8 mouse cellular contexts compared by ENCODE assay signal in genomic region chr4:63408649-63409048, GRCm38 (mm10). TPM values are rescaled to one million over a fixed set of nuclear protein-coding genes. Genes with fewer than 3 reads are reported as not detected.
A peak's percentile ranks its signal among the peaks of the same experiment; 100 is the strongest.
DNase-seq lines count a peak whose midpoint lies in the region; ATAC-seq and TF ChIP-seq lines count a peak whose summit lies in the region.

No protein-coding gene starts in this region.

- no peak overlapping the region for H3K27ac ChIP-seq in left cerebral cortex, adult 2 months
- peak overlapping the region; percentile 78 for H3K27ac ChIP-seq in macrophage

- H3K79me2 ChIP-seq in macrophage (ENCODE audit: inconsistent target) = peaks cover 10% of the 10 kb centered on the region; the same call in 1 of the 2 replicates

- H3K4me3 ChIP-seq in left cerebral cortex, adult 2 months = no peak overlapping the region
- H3K4me3 ChIP-seq in macrophage (ENCODE audit: inconsistent target) = peak overlapping the region; percentile 41; the same call in 1 of the 2 replicates

- no peak for DNase-seq in cerebellum, adult 9-11 months
- peak; percentile 71 for DNase-seq in adrenal gland, postnatal 10 days
- peak; percentile 39 to 53 for DNase-seq in left cerebral cortex, adult 2 months (ENCODE audit: extremely low spot score in 1 of 2, low spot score in 2 of 2)
- DNase-seq in right cerebral cortex, adult 18-20 months = peak; percentile 30

- H3K36me3 ChIP-seq in macrophage (ENCODE audit: inconsistent target) = no peaks in the 10 kb centered on the region

- ATAC-seq in cerebellum, adult (ENCODE audit: insufficient number of reproducible peaks, low FRiP score, low TSS enrichment) = 0 out of 2 replicates have a peak, but pooled peaks have one; percentile 2
- ATAC-seq in erythroid progenitor cell, adult 5-6 weeks (replicated peaks; ENCODE audit: low FRiP score, poor library complexity, severe bottlenecking) = peak; percentile 63
- peak; percentile 30 to 39; a peak in 3 of 4 replicates for ATAC-seq in hematopoietic stem cell, adult 5-6 weeks (replicated peaks in 1 of 2; ENCODE audit: insufficient read depth in 1 of 2, low FRiP score in 2 of 2, low TSS enrichment in 1 of 2, low read depth in 1 of 2, poor library complexity in 2 of 2, severe bottlenecking in 2 of 2)

- TF ChIP-seq CTCF in left cerebral cortex, adult 2 months (IDR thresholded peaks at IDR 0.05) = peak; percentile 79

- WGBS in macrophage (ENCODE audit: missing documents) = 14% methylated on average over 8 of the region's 8 CpGs

- intact Hi-C loops in left cerebral cortex, adult 2 months (cut with DNase I) = loop anchor here (1.0 to 5.0 kb wide), 2 partner anchors 40 to 226 kb away; no protein-coding TSS in a partner anchor

RNA-seq across cellular contexts. Expression of gene Akna, which starts 5.5 kb away (rescaled TPM):
- total RNA-seq in adrenal gland, postnatal 10 days (2021) = 1 to 10 TPM; 7.4 to 7.7 TPM
- 18.7 and 26.4 TPM in 2 replicates for total RNA-seq in erythroid progenitor cell, adult 5-6 weeks (2015; ENCODE audit: low replicate concordance)
- total RNA-seq in erythroid progenitor cell, adult 5-6 weeks (2017; ENCODE audit: low replicate concordance) = 12.0 and 13.1 TPM in 2 replicates
- 19.1 and 22.1 TPM in 2 replicates for total RNA-seq in hematopoietic stem cell, adult 5-6 weeks (2017)
- 1 to 10 TPM; 3.4 TPM for total RNA-seq in left cerebral cortex, adult 2 months (2021)
- total RNA-seq in macrophage (2018; cell fraction: chromatin; rRNA removed) = 100 to 1,000 TPM; 108 to 877 (median 288) TPM
- total RNA-seq in macrophage (2018; cell fraction: cytosol; rRNA removed) = 100 to 1,000 TPM in 4 of 26 experiments, 10 to 100 TPM in 22; 26.5 to 181 (median 58.8) TPM
- total RNA-seq in macrophage (2018; cell fraction: nucleus; rRNA removed) = 100 to 1,000 TPM in 23 of 26 experiments, 10 to 100 TPM in 3; 76.0 to 478 (median 187) TPM
- 14.8 to 23.1 TPM (median 20.8 TPM) in 3 replicates for polyA plus RNA-seq in macrophage (2018)

RNA-seq across cellular contexts. Expression of gene Orm2, which starts 46.4 kb away (rescaled TPM):
- total RNA-seq in adrenal gland, postnatal 10 days (2021) = under 1 TPM in 1 of 2 experiments, not detected in 1; 0.84 TPM
- total RNA-seq in erythroid progenitor cell, adult 5-6 weeks (2015; ENCODE audit: low replicate concordance) = not detected in 2 replicates
- not detected in 2 replicates for total RNA-seq in erythroid progenitor cell, adult 5-6 weeks (2017; ENCODE audit: low replicate concordance)
- total RNA-seq in hematopoietic stem cell, adult 5-6 weeks (2017) = not detected in 2 replicates
- total RNA-seq in left cerebral cortex, adult 2 months (2021) = not detected
- total RNA-seq in macrophage (2018; cell fraction: chromatin; rRNA removed) = not detected
- total RNA-seq in macrophage (2018; cell fraction: cytosol; rRNA removed) = under 1 TPM in 2 of 26 experiments, not detected in 24; 0.17 to 0.19 TPM
- not detected for total RNA-seq in macrophage (2018; cell fraction: nucleus; rRNA removed)
- not detected in 3 replicates for polyA plus RNA-seq in macrophage (2018)

RNA-seq across cellular contexts. Expression of gene Orm3, which starts 52.7 kb away (rescaled TPM):
- total RNA-seq in adrenal gland, postnatal 10 days (2021) = 1 to 10 TPM; 1.5 to 2.2 TPM
- total RNA-seq in erythroid progenitor cell, adult 5-6 weeks (2015; ENCODE audit: low replicate concordance) = not detected in 2 replicates
- not detected in 2 replicates for total RNA-seq in erythroid progenitor cell, adult 5-6 weeks (2017; ENCODE audit: low replicate concordance)
- total RNA-seq in hematopoietic stem cell, adult 5-6 weeks (2017) = not detected in 2 replicates
- total RNA-seq in left cerebral cortex, adult 2 months (2021) = not detected
- 1 to 10 TPM in 3 of 26 experiments, not detected in 23; 1.4 to 2.0 (median 1.5) TPM for total RNA-seq in macrophage (2018; cell fraction: chromatin; rRNA removed)
- under 1 TPM in 1 of 26 experiments, not detected in 25; 0.10 TPM for total RNA-seq in macrophage (2018; cell fraction: cytosol; rRNA removed)
- 1 to 10 TPM in 3 of 26 experiments, under 1 TPM in 1, not detected in 22; 0.81 to 2.7 (median 1.6) TPM for total RNA-seq in macrophage (2018; cell fraction: nucleus; rRNA removed)
- polyA plus RNA-seq in macrophage (2018) = not detected in 3 replicates

Comparison
In these comparisons a context has a peak if more than half of its experiments do, and no peak if none do; other contexts are left out.
1. ATAC-seq: peak in every context shown above with its lines; median percentile 63 in erythroid progenitor cell, adult 5-6 weeks; 34 in hematopoietic stem cell, adult 5-6 weeks; 2 in cerebellum, adult.